Mouse (Mus musculus) hindbrain, embryonic 13.5 days (tissue): ENCODE measurements around the gene Tsga10. TPM values are rescaled to one million over a fixed set of nuclear protein-coding genes. Genes with fewer than 3 reads are reported as not detected.

ENCODE experiments used
- ATAC-seq: fragments of 200-750 bp; cut with Nextera tagmentation; 2 replicates; pipeline ENCODE4 v1.8.0; 2017; ENCODE audit warnings: moderate TSS enrichment; ENCODE audit not compliant: low FRiP score
- H3K27ac ChIP-seq: fragments of 300-500 bp; sonication (generic); 2 replicates; pipeline ENCODE4 v1.5.1; 2015; ENCODE audit warnings: inconsistent platforms, mild to moderate bottlenecking, moderate library complexity
- H3K27me3 ChIP-seq: fragments of 300-500 bp; sonication (generic); 2 replicates; pipeline ENCODE4 v1.6.1; 2015; ENCODE audit warnings: mild to moderate bottlenecking, inconsistent platforms
- H3K36me3 ChIP-seq: fragments of 300-500 bp; sonication (generic); 2 replicates; pipeline ENCODE4 v1.6.1; 2015; ENCODE audit warnings: mild to moderate bottlenecking, inconsistent platforms
- H3K4me1 ChIP-seq: fragments of 300-500 bp; sonication (generic); replicated peaks from 2 replicates; pipeline ENCODE4 v1.6.1; 2015; ENCODE audit warnings: inconsistent platforms
- H3K4me2 ChIP-seq: fragments of 300-500 bp; sonication (generic); 2 replicates; pipeline ENCODE4 v1.6.1; 2015; ENCODE audit warnings: inconsistent platforms, mild to moderate bottlenecking, moderate library complexity
- H3K4me3 ChIP-seq: fragments of 300-500 bp; sonication (generic); 2 replicates; pipeline ENCODE4 v1.5.1; 2015; ENCODE audit warnings: mild to moderate bottlenecking, inconsistent platforms
- H3K9ac ChIP-seq: fragments of 300-500 bp; sonication (generic); 2 replicates; pipeline ENCODE4 v1.6.1; 2015; ENCODE audit warnings: mild to moderate bottlenecking, inconsistent platforms
- H3K9me3 ChIP-seq: fragments of 300-500 bp; sonication (generic); 2 replicates; pipeline ENCODE4 v1.6.1; 2016; ENCODE audit warnings: inconsistent platforms
- WGBS: fragments of 180-500 bp; shearing (Covaris S2); methylation state at CpG from one replicate; pipeline ENCODE4 v1.1.7; 2015; 5-methylcytosine and 5-hydroxymethylcytosine counted together
- polyA plus RNA-seq: library from polyadenylated mRNA; unstranded; fragments of >200 nt; fragmentation: Nextera tagmentation; extraction: Ambion mirVana; gene quantifications from 2 replicates; pipeline ENCODE4 v1.2.1, GENCODE M21; 2015

Gene Tsga10
- polyA plus RNA-seq: 21.5 and 22.3 TPM in 2 replicates

- peak within 1 kb of the TSS; percentile 74 for H3K4me2 ChIP-seq
- ATAC-seq: no peak
- H3K9me3 ChIP-seq: no peaks in the 10 kb centered on the region
- peaks cover 6% of the 10 kb centered on the region for H3K4me1 ChIP-seq
- WGBS: 82% methylated on average over 6 of the region's 6 CpGs
- peak within 1 kb of the TSS; percentile 69 for H3K4me3 ChIP-seq
- peaks cover 24% of the 10 kb centered on the region for H3K27me3 ChIP-seq
- no peaks in the 10 kb centered on the region for H3K36me3 ChIP-seq
- peak within 1 kb of the TSS; percentile 95 for H3K27ac ChIP-seq
- peak within 1 kb of the TSS; percentile 78 for H3K9ac ChIP-seq
Measured at GRCm38 (mm10) chr1:37866286-37866685, at the start of gene Tsga10. Gene Tsga10, minus strand, starts transcription at chr1:37866429.

GRCm38 (mm10) chr1:37912751-37913150, 46.5 kb upstream of the Tsga10 start:
- Histone ChIP-seq H3K4me1 (no peaks in the 10 kb centered on the region), H3K36me3 (no peaks in the 10 kb centered on the region), H3K9ac (no peak overlapping the region), H3K4me2 (no peak overlapping the region), H3K27me3 (0 out of 2 replicates have a peak, but pooled peaks cover 3% of the 10 kb centered on the region), H3K4me3 (no peak overlapping the region), H3K27ac (no peak overlapping the region), H3K9me3 (no peaks in the 10 kb centered on the region)
- no peak for ATAC-seq
- WGBS: 85% methylated on average over 2 of the region's 2 CpGs

GRCm38 (mm10) chr1:37903178-37903577, 36.9 kb upstream of the Tsga10 start:
- H3K36me3 ChIP-seq: peaks cover 23% of the 10 kb centered on the region
- H3K9ac ChIP-seq: no peak overlapping the region
- ATAC-seq: no peak
- no peak overlapping the region for H3K4me2 ChIP-seq
- no peaks in the 10 kb centered on the region for H3K4me1 ChIP-seq
- H3K9me3 ChIP-seq: no peaks in the 10 kb centered on the region
- 38% methylated on average over 6 of the region's 6 CpGs for WGBS
- H3K27me3 ChIP-seq: no peaks in the 10 kb centered on the region
- H3K4me3 ChIP-seq: no peak overlapping the region
- no peak overlapping the region for H3K27ac ChIP-seq

GRCm38 (mm10) chr1:37900288-37900687, 34.1 kb upstream of the Tsga10 start:
- H3K4me1 ChIP-seq: no peaks in the 10 kb centered on the region
- H3K27me3 ChIP-seq: no peaks in the 10 kb centered on the region
- H3K36me3 ChIP-seq: peaks cover 51% of the 10 kb centered on the region
- no peaks in the 10 kb centered on the region for H3K9me3 ChIP-seq
- H3K4me3 ChIP-seq: no peak overlapping the region
- ATAC-seq: no peak
- no peak overlapping the region for H3K9ac ChIP-seq
- H3K27ac ChIP-seq: no peak overlapping the region
- no peak overlapping the region for H3K4me2 ChIP-seq
- 51% methylated on average over 6 of the region's 6 CpGs for WGBS

GRCm38 (mm10) chr1:37899816-37900215, 33.6 kb upstream of the Tsga10 start:
- no peak overlapping the region for H3K4me2 ChIP-seq
- peaks cover 55% of the 10 kb centered on the region for H3K36me3 ChIP-seq
- H3K9ac ChIP-seq: no peak overlapping the region
- H3K27ac ChIP-seq: no peak overlapping the region
- WGBS: 74% methylated on average over 4 of the region's 4 CpGs
- H3K27me3 ChIP-seq: no peaks in the 10 kb centered on the region
- H3K9me3 ChIP-seq: no peaks in the 10 kb centered on the region
- H3K4me3 ChIP-seq: no peak overlapping the region
- no peak for ATAC-seq
- no peaks in the 10 kb centered on the region for H3K4me1 ChIP-seq

GRCm38 (mm10) chr1:37894606-37895005, 28.4 kb upstream of the Tsga10 start:
- no peaks in the 10 kb centered on the region for H3K27me3 ChIP-seq
- H3K27ac ChIP-seq: no peak overlapping the region
- peaks cover 18% of the 10 kb centered on the region for H3K4me1 ChIP-seq
- H3K4me3 ChIP-seq: no peak overlapping the region
- no peak overlapping the region for H3K9ac ChIP-seq
- no peak for ATAC-seq
- no peak overlapping the region for H3K4me2 ChIP-seq
- H3K9me3 ChIP-seq: no peaks in the 10 kb centered on the region
- peaks cover 56% of the 10 kb centered on the region for H3K36me3 ChIP-seq

GRCm38 (mm10) chr1:37891400-37891799, 25.2 kb upstream of the Tsga10 start:
- WGBS: 77% methylated on average over 3 of the region's 3 CpGs
- Histone ChIP-seq H3K36me3 (peaks cover 27% of the 10 kb centered on the region), H3K9ac (no peak overlapping the region), H3K4me1 (peaks cover 24% of the 10 kb centered on the region), H3K9me3 (no peaks in the 10 kb centered on the region), H3K4me3 (peak overlapping the region; percentile 66), H3K4me2 (peak overlapping the region; percentile 65), H3K27ac (no peak overlapping the region), H3K27me3 (no peaks in the 10 kb centered on the region)
- ATAC-seq: no peak

- H3K27ac ChIP-seq: peak within 1 kb of the TSS; percentile 77
- peaks cover 15% of the 10 kb centered on the region for H3K36me3 ChIP-seq
- peak within 1 kb of the TSS; percentile 65 for H3K4me2 ChIP-seq
- peak; percentile 94 for ATAC-seq
- no peaks in the 10 kb centered on the region for H3K9me3 ChIP-seq
- peak within 1 kb of the TSS; percentile 77 for H3K9ac ChIP-seq
- H3K4me3 ChIP-seq: peak within 1 kb of the TSS; percentile 66
- under 1% methylated on average over 41 of the region's 41 CpGs for WGBS
- no peaks in the 10 kb centered on the region for H3K27me3 ChIP-seq
- H3K4me1 ChIP-seq: peaks cover 24% of the 10 kb centered on the region
Measured at GRCm38 (mm10) chr1:37890025-37890652, 23.9 kb upstream of the Tsga10 start, which contains the start of the genes Mitd1 and Mrpl30. Gene Mitd1, minus strand, starts transcription at chr1:37890411. Gene Mrpl30, plus strand, starts transcription at chr1:37890477.

- Histone ChIP-seq H3K4me2 (peak overlapping the region; percentile 65), H3K9ac (peak overlapping the region; percentile 77; the same call in 1 of the 2 replicates), H3K36me3 (peaks cover 9% of the 10 kb centered on the region), H3K4me3 (peak overlapping the region; percentile 66), H3K9me3 (no peaks in the 10 kb centered on the region), H3K4me1 (peaks cover 24% of the 10 kb centered on the region), H3K27me3 (no peaks in the 10 kb centered on the region), H3K27ac (no peak overlapping the region)
- WGBS: 83% methylated on average over 7 of the region's 7 CpGs
- ATAC-seq: no peak
Measured at GRCm38 (mm10) chr1:37889206-37889605, 23.0 kb upstream of the Tsga10 start.

- Histone ChIP-seq H3K4me3 (no peak overlapping the region), H3K9ac (no peak overlapping the region), H3K27me3 (no peaks in the 10 kb centered on the region), H3K4me2 (no peak overlapping the region), H3K27ac (no peak overlapping the region), H3K36me3 (peaks cover 42% of the 10 kb centered on the region), H3K9me3 (no peaks in the 10 kb centered on the region), H3K4me1 (peaks cover 5% of the 10 kb centered on the region)
- 93% methylated on average over 4 of the region's 4 CpGs for WGBS
- no peak for ATAC-seq
Measured at GRCm38 (mm10) chr1:37884451-37884850, 18.2 kb upstream of the Tsga10 start.

- H3K4me1 ChIP-seq: no peaks in the 10 kb centered on the region
- peaks cover 52% of the 10 kb centered on the region for H3K36me3 ChIP-seq
- H3K27ac ChIP-seq: no peak overlapping the region
- no peak overlapping the region for H3K4me3 ChIP-seq
- H3K4me2 ChIP-seq: no peak overlapping the region
- no peak overlapping the region for H3K9ac ChIP-seq
- no peaks in the 10 kb centered on the region for H3K9me3 ChIP-seq
- no peaks in the 10 kb centered on the region for H3K27me3 ChIP-seq
- no peak for ATAC-seq
- WGBS: 87% methylated on average over 4 of the region's 4 CpGs
Measured at GRCm38 (mm10) chr1:37883411-37883810, 17.2 kb upstream of the Tsga10 start.

- H3K4me3 ChIP-seq: no peak overlapping the region
- H3K27ac ChIP-seq: no peak overlapping the region
- peaks cover 4% of the 10 kb centered on the region for H3K4me1 ChIP-seq
- WGBS: 95% methylated on average over 13 of the region's 13 CpGs
- 0 out of 2 replicates have a peak, but pooled peaks cover 8% of the 10 kb centered on the region for H3K9me3 ChIP-seq
- H3K9ac ChIP-seq: no peak overlapping the region
- H3K27me3 ChIP-seq: no peaks in the 10 kb centered on the region
- peaks cover 70% of the 10 kb centered on the region for H3K36me3 ChIP-seq
- ATAC-seq: no peak
- H3K4me2 ChIP-seq: no peak overlapping the region
Measured at GRCm38 (mm10) chr1:37877736-37878460, 11.7 kb upstream of the Tsga10 start.
